Mouse (Mus musculus): Measurements from ENCODE around the gene Eras.

GRCm38 (mm10) chrX:7947108-7947899 is 18.9 kb upstream of the Eras start, which contains the start of gene Hdac6:
- peak; percentile 37 for TF ChIP-seq POLR2A (IDR thresholded peaks at IDR 0.05; ENCODE audit: low read depth, low read length)
- no peak for TF ChIP-seq CTCF (conservative IDR thresholded peaks at IDR 0.05; ENCODE audit: insufficient read depth, insufficient read length, low read depth, low read length)
